Mouse (Mus musculus) lung, postnatal 0 days (tissue): ENCODE results near the gene Pum1.

ENCODE experiments used
- CTCF ChIP-seq: IDR thresholded peaks from 2 replicates; pipeline ENCODE4 v1.5.1; 2016; ENCODE audit warnings: antibody characterized with exemption, mild to moderate bottlenecking
- EP300 ChIP-seq: IDR thresholded peaks from 2 replicates; pipeline ENCODE4 v1.6.1; 2016; ENCODE audit warnings: antibody characterized with exemption, mild to moderate bottlenecking, control low read depth

GRCm38 (mm10) chr4:130712341-130712740 is 49.2 kb downstream of the Pum1 start:
- no peak for TF ChIP-seq CTCF
- no peak for TF ChIP-seq EP300
